8 mouse cellular contexts compared by ENCODE assay signal in genomic region chr9:63138481-63138967, GRCm38 (mm10). TPM values are rescaled to one million over a fixed set of nuclear protein-coding genes. Genes with fewer than 3 reads are reported as not detected.
DNase-seq lines count a peak whose midpoint lies in the region; ATAC-seq lines count a peak whose summit lies in the region.

No protein-coding gene starts in this region.

- intact Hi-C loops in left cerebral cortex, postnatal 4 days (cut with DNase I), result loop anchor here (2.0 to 10.0 kb wide), 5 partner anchors 326 to 854 kb away; partner anchors contain the start of genes Aagab, Iqch and Spesp1

- ATAC-seq in CD4-positive, CD25-positive, alpha-beta regulatory T cell, adult 4 months, result no peak
- ATAC-seq in megakaryocyte, adult 5-6 weeks (ENCODE audit: poor library complexity, severe bottlenecking), result no peak
- ATAC-seq in limb, embryonic 12.5 days (ENCODE audit: insufficient number of reproducible peaks, insufficient read depth, low FRiP score, low TSS enrichment, low read depth), result no peak

- H3K4me2 ChIP-seq in limb, embryonic 12.5 days, result peak overlapping the region; percentile 50

- peak overlapping the region; percentile 80 for H3K4me3 ChIP-seq in megakaryocyte, embryonic 14.5 days (replicated peaks)
- H3K4me3 ChIP-seq in limb, embryonic 12.5 days (replicated peaks), result peak overlapping the region; percentile 32

- WGBS in limb, embryonic 12.5 days, result under 1% methylated on average over 31 of the region's 31 CpGs

- no peak overlapping the region for H3K9ac ChIP-seq in limb, embryonic 12.5 days (replicated peaks)

- no peak overlapping the region for H3K27ac ChIP-seq in limb, embryonic 12.5 days

- H3K9me3 ChIP-seq in megakaryocyte, embryonic 14.5 days, result 0 out of 2 replicates have a peak, but pooled peaks cover 4% of the 10 kb centered on the region
- H3K9me3 ChIP-seq in limb, embryonic 12.5 days, result no peaks in the 10 kb centered on the region

- peaks cover 97% of the 10 kb centered on the region for H3K27me3 ChIP-seq in megakaryocyte, embryonic 14.5 days (replicated peaks)
- peaks cover 98% of the 10 kb centered on the region for H3K27me3 ChIP-seq in limb, embryonic 12.5 days

- peak; percentile 47 for DNase-seq in CD4-positive, CD25-positive, alpha-beta regulatory T cell, adult 2 months (ENCODE audit: low read depth, low spot score)
- DNase-seq in retina, postnatal 1 day, result peak; percentile 61
- no peak for DNase-seq in left cerebral cortex, postnatal 4 days
- no peak for DNase-seq in thymus, adult 18-20 months

- no peaks in the 10 kb centered on the region for H3K36me3 ChIP-seq in megakaryocyte, embryonic 14.5 days (replicated peaks; ENCODE audit: low read length)
- no peaks in the 10 kb centered on the region for H3K36me3 ChIP-seq in limb, embryonic 12.5 days

- peaks cover 58% of the 10 kb centered on the region for H3K4me1 ChIP-seq in megakaryocyte, embryonic 14.5 days
- H3K4me1 ChIP-seq in limb, embryonic 12.5 days (replicated peaks), result peaks cover 60% of the 10 kb centered on the region

RNA-seq across cellular contexts. Expression of gene Skor1, which starts 10.2 kb away (rescaled TPM):
- polyA plus RNA-seq in CD4-positive, CD25-positive, alpha-beta regulatory T cell, adult 4 months (2017; shearing (Covaris generic)), result not detected
- 0.13 TPM in 1 of 2 replicates, not detected in the other for polyA plus RNA-seq in megakaryocyte, embryonic 14.5 days (2012; ENCODE audit: insufficient read depth, low replicate concordance)
- 0.27 TPM in 1 of 2 replicates, not detected in the other for total RNA-seq in megakaryocyte, adult 5-6 weeks (2015)
- not detected in 2 replicates for total RNA-seq in megakaryocyte, adult 5-6 weeks (2017)
- 0.11 and 0.12 TPM in 2 replicates for polyA plus RNA-seq in limb, embryonic 12.5 days (2016; fragmentation: Nextera tagmentation; extraction: Ambion mirVana)
- total RNA-seq in left cerebral cortex, postnatal 4 days (2021), result under 1 TPM; 0.10 to 0.56 TPM

Comparison
In these comparisons a context has a peak if more than half of its experiments do, and no peak if none do; other contexts are left out.
1. DNase-seq: peak in CD4-positive, CD25-positive, alpha-beta regulatory T cell, adult 2 months (single experiment) and retina, postnatal 1 day (single experiment); none in left cerebral cortex, postnatal 4 days (single experiment) and thymus, adult 18-20 months (0 of 2).